8 mouse cellular contexts compared by ENCODE assay signal in the genomic region with DNA sequence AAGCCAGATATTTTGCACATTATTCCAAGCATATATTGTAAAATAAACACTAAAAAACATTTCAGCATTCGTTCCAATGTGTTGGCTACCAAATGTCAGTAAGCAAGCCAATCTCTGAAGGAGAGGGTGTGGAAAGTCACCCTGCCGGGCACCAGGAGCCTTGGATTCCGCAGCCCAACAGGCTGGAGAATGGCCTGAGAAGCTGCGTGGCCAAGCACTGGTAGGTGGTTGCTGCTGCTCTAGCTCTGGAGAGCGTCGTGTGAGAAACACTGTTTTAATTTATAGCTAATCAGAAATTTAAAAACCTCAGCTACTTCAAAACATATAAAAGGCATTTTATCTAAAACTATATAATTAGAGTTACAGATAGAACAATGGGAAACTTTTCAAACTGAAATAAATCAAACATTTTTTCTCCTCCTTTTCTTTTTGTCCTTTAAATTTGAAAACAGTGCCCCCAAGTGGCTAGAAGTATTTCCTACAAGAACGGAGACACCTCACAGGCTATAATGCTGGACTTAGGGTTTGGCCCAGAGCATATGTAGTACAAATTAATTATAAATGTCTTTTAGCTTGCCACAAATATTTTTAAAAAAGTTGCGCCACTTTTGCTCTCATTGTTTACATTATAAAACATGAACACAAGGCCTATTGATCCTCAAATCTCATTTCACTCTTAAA.
DNase-seq lines count a peak whose midpoint lies in the region; ATAC-seq and TF ChIP-seq lines count a peak whose summit lies in the region.

No protein-coding gene starts in this region.

- H3K27me3 ChIP-seq in heart, embryonic 11.5 days (ENCODE audit: control insufficient read depth, insufficient read depth, low read length), result no peaks in the 10 kb centered on the region
- no peaks in the 10 kb centered on the region for H3K27me3 ChIP-seq in CH12.LX (replicated peaks)
- no peaks in the 10 kb centered on the region for H3K27me3 ChIP-seq in hindbrain, embryonic 14.5 days (ENCODE audit: control insufficient read depth, insufficient read depth, low read length)
- no peaks in the 10 kb centered on the region for H3K27me3 ChIP-seq in midbrain, embryonic 11.5 days (ENCODE audit: control insufficient read depth, insufficient read depth, low read length)

- in situ Hi-C loops in CH12.LX (cut with MboI; ENCODE audit: low pct_ligation_motif_present, low pct_unique_long_range_greater_than_20kb, low sequenced_read_pairs), result loop anchor here (25.0 kb wide), 1 partner anchor 275 kb away; no protein-coding TSS in a partner anchor

- 22% methylated on average over 8 of the region's 8 CpGs for WGBS in heart, embryonic 11.5 days (ENCODE audit: insufficient replicate concordance)
- 26% methylated on average over 8 of the region's 8 CpGs for WGBS in hindbrain, embryonic 14.5 days
- WGBS in midbrain, embryonic 11.5 days, result 23% methylated on average over 8 of the region's 8 CpGs

- no peak for DNase-seq in heart, adult 8-10 months (ENCODE audit: low spot score)
- DNase-seq in CH12.LX (ENCODE audit: extremely low read depth), result peak; percentile 38
- peak; percentile 22 to 43 for DNase-seq in cerebellum, postnatal 36 days
- DNase-seq in hindbrain, embryonic 14.5 days (ENCODE audit: low spot score), result peak; percentile 75
- peak; percentile 94 for DNase-seq in midbrain, embryonic 11.5 days (ENCODE audit: low spot score, missing footprints)
- DNase-seq in urinary bladder, postnatal 36 days (ENCODE audit: low spot score in 2 of 2), result no peak
- DNase-seq in right cerebral cortex, postnatal 14 days, result no peak

- ATAC-seq in heart, embryonic 11.5 days (replicated peaks; ENCODE audit: insufficient number of reproducible peaks, low FRiP score, low TSS enrichment), result no peak; the same call in 1 of the 2 replicates
- peak; percentile 51; the same call in 1 of the 2 replicates for ATAC-seq in hindbrain, embryonic 14.5 days (ENCODE audit: low FRiP score)
- peak; percentile 79; the same call in 1 of the 2 replicates for ATAC-seq in midbrain, embryonic 11.5 days (ENCODE audit: low FRiP score)

- peak; percentile 12 for TF ChIP-seq RAD21 in CH12.LX (IDR thresholded peaks at IDR 0.05; ENCODE audit: low read depth, low read length)

- no peaks in the 10 kb centered on the region for H3K36me3 ChIP-seq in heart, embryonic 11.5 days (ENCODE audit: control insufficient read depth, insufficient read depth, low read length)
- no peaks in the 10 kb centered on the region for H3K36me3 ChIP-seq in CH12.LX (replicated peaks in 1 of 2; ENCODE audit: control insufficient read depth in 1 of 2, insufficient read depth in 1 of 2, low read length in 1 of 2)
- H3K36me3 ChIP-seq in hindbrain, embryonic 14.5 days (replicated peaks; ENCODE audit: control insufficient read depth, insufficient read depth), result no peaks in the 10 kb centered on the region
- H3K36me3 ChIP-seq in midbrain, embryonic 11.5 days (ENCODE audit: control insufficient read depth, insufficient read depth, low read length), result no peaks in the 10 kb centered on the region

- H3K79me2 ChIP-seq in CH12.LX (replicated peaks; ENCODE audit: control insufficient read depth, extremely low read depth, insufficient read depth, poor library complexity, severe bottlenecking), result no peaks in the 10 kb centered on the region

- H3K9me3 ChIP-seq in heart, embryonic 11.5 days (replicated peaks; ENCODE audit: control insufficient read depth, low read length), result no peaks in the 10 kb centered on the region
- H3K9me3 ChIP-seq in CH12.LX (replicated peaks; ENCODE audit: low read length), result no peaks in the 10 kb centered on the region
- no peaks in the 10 kb centered on the region for H3K9me3 ChIP-seq in hindbrain, embryonic 14.5 days (ENCODE audit: control insufficient read depth, low read length)
- H3K9me3 ChIP-seq in midbrain, embryonic 11.5 days (ENCODE audit: control insufficient read depth, low read length), result no peaks in the 10 kb centered on the region

- H3K4me3 ChIP-seq in heart, embryonic 11.5 days (ENCODE audit: low read depth, low read length), result peak overlapping the region; percentile 10; the same call in 1 of the 2 replicates
- no peak overlapping the region for H3K4me3 ChIP-seq in CH12.LX (replicated peaks in 1 of 3; ENCODE audit: low read depth in 2 of 3, low read length in 2 of 3, poor library complexity in 1 of 3)
- no peak overlapping the region for H3K4me3 ChIP-seq in hindbrain, embryonic 14.5 days (replicated peaks; ENCODE audit: low read length)
- no peak overlapping the region for H3K4me3 ChIP-seq in midbrain, embryonic 11.5 days (ENCODE audit: low read depth, low read length)

- dilution Hi-C loops in CH12.LX (cut with MboI; ENCODE audit: extremely low pct_ligation_motif_present, extremely low pct_unique_long_range_greater_than_20kb, low sequenced_read_pairs), result no loop called here

- no peak overlapping the region for H3K9ac ChIP-seq in heart, embryonic 11.5 days (ENCODE audit: low read depth, low read length)
- H3K9ac ChIP-seq in CH12.LX (ENCODE audit: insufficient read depth, low read depth), result no peak overlapping the region
- H3K9ac ChIP-seq in hindbrain, embryonic 14.5 days, result no peak overlapping the region
- H3K9ac ChIP-seq in midbrain, embryonic 11.5 days (ENCODE audit: low read length), result no peak overlapping the region

- TF ChIP-seq CTCF in CH12.LX (conservative IDR thresholded peaks at IDR 0.05 in 1 of 2, IDR thresholded peaks at IDR 0.05 in 1 of 2; ENCODE audit: low read depth in 2 of 2, low read length in 2 of 2), result peak in 1 of 2 experiments; percentile 37; a peak in 2 of 4 replicates

- H3K27ac ChIP-seq in heart, embryonic 11.5 days (ENCODE audit: low read depth, low read length), result no peak overlapping the region
- no peak overlapping the region for H3K27ac ChIP-seq in CH12.LX (ENCODE audit: insufficient read depth, low read depth)
- H3K27ac ChIP-seq in hindbrain, embryonic 14.5 days, result no peak overlapping the region
- no peak overlapping the region for H3K27ac ChIP-seq in midbrain, embryonic 11.5 days (ENCODE audit: low read depth, low read length)

- no peak for TF ChIP-seq POLR2A in CH12.LX (IDR thresholded peaks at IDR 0.05; ENCODE audit: low read depth, low read length)

- H3K4me2 ChIP-seq in heart, embryonic 11.5 days, result peak overlapping the region; percentile 17
- H3K4me2 ChIP-seq in CH12.LX (ENCODE audit: insufficient read depth, low read depth, poor library complexity, severe bottlenecking), result no peak overlapping the region
- no peak overlapping the region for H3K4me2 ChIP-seq in hindbrain, embryonic 14.5 days (replicated peaks)
- H3K4me2 ChIP-seq in midbrain, embryonic 11.5 days, result no peak overlapping the region

- H3K4me1 ChIP-seq in heart, embryonic 11.5 days (ENCODE audit: control insufficient read depth, insufficient read depth, low read length), result no peaks in the 10 kb centered on the region
- H3K4me1 ChIP-seq in CH12.LX (ENCODE audit: control insufficient read depth in 1 of 2, insufficient read depth in 2 of 2), result no peaks in the 10 kb centered on the region
- 0 out of 2 replicates have a peak, but pooled peaks cover 4% of the 10 kb centered on the region for H3K4me1 ChIP-seq in hindbrain, embryonic 14.5 days (replicated peaks; ENCODE audit: control insufficient read depth, insufficient read depth, low read length)
- no peaks in the 10 kb centered on the region for H3K4me1 ChIP-seq in midbrain, embryonic 11.5 days (ENCODE audit: control insufficient read depth, insufficient read depth, low read length)

- no peak for TF ChIP-seq EP300 in CH12.LX (IDR thresholded peaks at IDR 0.05; ENCODE audit: low read length)

TF ChIP-seq in CH12.LX, 34 proteins besides CTCF, POLR2A, EP300 and RAD21:
- TF ChIP-seq RCOR1 (conservative IDR thresholded peaks at IDR 0.05; ENCODE audit: low read depth, low read length), result no peak
- no peak for TF ChIP-seq E2F4 (IDR thresholded peaks at IDR 0.05; ENCODE audit: insufficient replicate concordance, low read depth, low read length)
- no peak for TF ChIP-seq ZNF384 (IDR thresholded peaks at IDR 0.05; ENCODE audit: low read depth, low read length)
- no peak for TF ChIP-seq USF1 (IDR thresholded peaks at IDR 0.05; ENCODE audit: low read depth, low read length)
- TF ChIP-seq ZC3H11A (IDR thresholded peaks at IDR 0.05; ENCODE audit: low read depth, low read length), result no peak
- no peak for TF ChIP-seq USF2 (conservative IDR thresholded peaks at IDR 0.05; ENCODE audit: low read depth, low read length)
TF ChIP-seq in CH12.LX: peak in this region for 0.

Comparison
In these comparisons a context has a peak if more than half of its experiments do, and no peak if none do; other contexts are left out.
1. DNase-seq: peak in CH12.LX (single experiment), cerebellum, postnatal 36 days (2 of 2), hindbrain, embryonic 14.5 days (single experiment) and midbrain, embryonic 11.5 days (single experiment); none in heart, adult 8-10 months (single experiment), urinary bladder, postnatal 36 days (0 of 2) and right cerebral cortex, postnatal 14 days (single experiment).